Mouse (Mus musculus) midbrain, embryonic 10.5 days (tissue): ENCODE measurements at regions not wholly inside any gene's neighbourhood (a gene's known extent, or its start where the extent isn't known, plus 50 kb on each side); places are given as distances from the start of the nearest gene placed in this dataset.

Experiments used
- DNase-seq: peaks from one replicate; pipeline ENCODE4 v3.0.0-alpha.2; 2017; ENCODE audit warnings: low spot score
- H3K27ac ChIP-seq: fragments of 300-500 bp; sonication (generic); replicated peaks from 2 replicates; pipeline ENCODE4 v1.5.1; 2016; ENCODE audit warnings: mild to moderate bottlenecking
- H3K27me3 ChIP-seq: fragments of 300-500 bp; sonication (generic); 2 replicates; pipeline ENCODE4 v1.6.1; 2016; ENCODE audit warnings: low read depth, mild to moderate bottlenecking; ENCODE audit not compliant: poor library complexity, severe bottlenecking
- H3K36me3 ChIP-seq: fragments of 300-500 bp; sonication (generic); 2 replicates; pipeline ENCODE4 v1.6.1; 2016; ENCODE audit warnings: mild to moderate bottlenecking, moderate library complexity
- H3K4me1 ChIP-seq: fragments of 300-500 bp; sonication (generic); 2 replicates; pipeline ENCODE4 v1.6.1; 2016
- H3K4me3 ChIP-seq: fragments of 300-500 bp; sonication (generic); 2 replicates; pipeline ENCODE4 v1.5.1; 2016; ENCODE audit warnings: mild to moderate bottlenecking, moderate library complexity
- H3K9me3 ChIP-seq: fragments of 300-500 bp; sonication (generic); replicated peaks from 2 replicates; pipeline ENCODE4 v1.6.1; 2016; ENCODE audit warnings: mild to moderate bottlenecking
- WGBS: fragments of 180-500 bp; shearing (Covaris S2); methylation state at CpG from one replicate; pipeline ENCODE4 v1.1.7; 2016; 5-methylcytosine and 5-hydroxymethylcytosine counted together

- Histone ChIP-seq H3K27me3 (no peaks in the 10 kb centered on the region), H3K36me3 (no peaks in the 10 kb centered on the region), H3K4me1 (no peaks in the 10 kb centered on the region), H3K4me3 (no peak overlapping the region), H3K27ac (no peak overlapping the region), H3K9me3 (no peaks in the 10 kb centered on the region)
- no peak for DNase-seq
These were observed 215.4 kb upstream of the Runx1 start for GRCm38 (mm10) chr16:93041399-93041798.

- no peaks in the 10 kb centered on the region for H3K9me3 ChIP-seq
- DNase-seq: no peak
- no peaks in the 10 kb centered on the region for H3K27me3 ChIP-seq
- H3K36me3 ChIP-seq: no peaks in the 10 kb centered on the region
- WGBS: 91% methylated on average over 9 of the region's 9 CpGs
- H3K4me3 ChIP-seq: no peak overlapping the region
- no peak overlapping the region for H3K27ac ChIP-seq
- no peaks in the 10 kb centered on the region for H3K4me1 ChIP-seq
These were observed 209.7 kb upstream of the Runx1 start for GRCm38 (mm10) chr16:93035626-93036025.

GRCm38 (mm10) chr16:93033943-93034342 is 208.0 kb upstream of the Runx1 start:
- H3K4me1 ChIP-seq: no peaks in the 10 kb centered on the region
- DNase-seq: no peak
- no peak overlapping the region for H3K27ac ChIP-seq
- H3K4me3 ChIP-seq: no peak overlapping the region
- WGBS: 84% methylated on average over 3 of the region's 3 CpGs
- no peaks in the 10 kb centered on the region for H3K36me3 ChIP-seq
- H3K9me3 ChIP-seq: no peaks in the 10 kb centered on the region
- no peaks in the 10 kb centered on the region for H3K27me3 ChIP-seq

- H3K27ac ChIP-seq: no peak overlapping the region
These were observed 205.7 kb upstream of the Runx1 start for GRCm38 (mm10) chr16:93031624-93032023.

GRCm38 (mm10) chr16:93028640-93029039 is 202.7 kb upstream of the Runx1 start:
- H3K9me3 ChIP-seq: no peaks in the 10 kb centered on the region
- no peaks in the 10 kb centered on the region for H3K36me3 ChIP-seq
- H3K4me3 ChIP-seq: no peak overlapping the region
- 89% methylated on average over 7 of the region's 7 CpGs for WGBS
- no peak overlapping the region for H3K27ac ChIP-seq
- no peak for DNase-seq
- H3K27me3 ChIP-seq: no peaks in the 10 kb centered on the region
- no peaks in the 10 kb centered on the region for H3K4me1 ChIP-seq

More at GRCm38 (mm10) chr16:93031624-93032023, 205.7 kb upstream of the Runx1 start:
- no peak for DNase-seq
- H3K4me1 ChIP-seq: no peaks in the 10 kb centered on the region
- 89% methylated on average over 5 of the region's 5 CpGs for WGBS
- H3K4me3 ChIP-seq: no peak overlapping the region
- H3K9me3 ChIP-seq: no peaks in the 10 kb centered on the region
- H3K36me3 ChIP-seq: no peaks in the 10 kb centered on the region
- H3K27me3 ChIP-seq: no peaks in the 10 kb centered on the region

GRCm38 (mm10) chr16:93028016-93028415 is 202.1 kb upstream of the Runx1 start:
- no peaks in the 10 kb centered on the region for H3K9me3 ChIP-seq
- 87% methylated on average over 7 of the region's 7 CpGs for WGBS
- H3K27ac ChIP-seq: no peak overlapping the region
- H3K27me3 ChIP-seq: no peaks in the 10 kb centered on the region
- no peak overlapping the region for H3K4me3 ChIP-seq
- no peaks in the 10 kb centered on the region for H3K4me1 ChIP-seq
- DNase-seq: no peak
- H3K36me3 ChIP-seq: no peaks in the 10 kb centered on the region

- Histone ChIP-seq H3K27me3 (no peaks in the 10 kb centered on the region), H3K36me3 (no peaks in the 10 kb centered on the region), H3K27ac (no peak overlapping the region), H3K4me3 (no peak overlapping the region), H3K4me1 (no peaks in the 10 kb centered on the region), H3K9me3 (no peaks in the 10 kb centered on the region)
- WGBS: 65% methylated on average over 11 of the region's 11 CpGs
- no peak for DNase-seq
These were observed 200.2 kb upstream of the Runx1 start for GRCm38 (mm10) chr16:93026094-93026648.

- no peak for DNase-seq
- peaks cover 5% of the 10 kb centered on the region for H3K27me3 ChIP-seq
These were observed 194.0 kb upstream of the Runx1 start for GRCm38 (mm10) chr16:93019800-93020555.

GRCm38 (mm10) chr16:93018766-93019165 is 192.8 kb upstream of the Runx1 start:
- no peaks in the 10 kb centered on the region for H3K36me3 ChIP-seq
- WGBS: 66% methylated on average over 5 of the region's 5 CpGs
- H3K9me3 ChIP-seq: no peaks in the 10 kb centered on the region
- no peak for DNase-seq
- H3K4me3 ChIP-seq: no peak overlapping the region
- peaks cover 5% of the 10 kb centered on the region for H3K27me3 ChIP-seq
- no peak overlapping the region for H3K27ac ChIP-seq
- H3K4me1 ChIP-seq: no peaks in the 10 kb centered on the region; the same call in 1 of the 2 replicates

More at GRCm38 (mm10) chr16:93019800-93020555, 194.0 kb upstream of the Runx1 start:
- Histone ChIP-seq H3K4me3 (no peak overlapping the region), H3K4me1 (no peaks in the 10 kb centered on the region; the same call in 1 of the 2 replicates), H3K36me3 (no peaks in the 10 kb centered on the region), H3K27ac (no peak overlapping the region), H3K9me3 (no peaks in the 10 kb centered on the region)
- WGBS: 72% methylated on average over 7 of the region's 7 CpGs

GRCm38 (mm10) chr16:93017025-93017424 is 191.1 kb upstream of the Runx1 start:
- 94% methylated on average over 9 of the region's 9 CpGs for WGBS
- H3K27me3 ChIP-seq: peaks cover 5% of the 10 kb centered on the region

GRCm38 (mm10) chr16:93015636-93016035 is 189.7 kb upstream of the Runx1 start:
- 58% methylated on average over 6 of the region's 6 CpGs for WGBS
- no peak for DNase-seq
- Histone ChIP-seq H3K27ac (no peak overlapping the region), H3K4me1 (no peaks in the 10 kb centered on the region; the same call in 1 of the 2 replicates), H3K27me3 (peaks cover 5% of the 10 kb centered on the region), H3K36me3 (no peaks in the 10 kb centered on the region), H3K4me3 (no peak overlapping the region), H3K9me3 (0 out of 2 replicates have a peak, but pooled peaks cover 2% of the 10 kb centered on the region)

More at GRCm38 (mm10) chr16:93017025-93017424, 191.1 kb upstream of the Runx1 start:
- H3K4me1 ChIP-seq: no peaks in the 10 kb centered on the region; the same call in 1 of the 2 replicates
- DNase-seq: no peak
- H3K27ac ChIP-seq: no peak overlapping the region
- H3K9me3 ChIP-seq: no peaks in the 10 kb centered on the region
- H3K36me3 ChIP-seq: no peaks in the 10 kb centered on the region
- H3K4me3 ChIP-seq: no peak overlapping the region

GRCm38 (mm10) chr16:93014991-93015390 is 189.0 kb upstream of the Runx1 start:
- Histone ChIP-seq H3K4me3 (no peak overlapping the region), H3K27ac (no peak overlapping the region), H3K9me3 (0 out of 2 replicates have a peak, but pooled peaks cover 4% of the 10 kb centered on the region), H3K36me3 (no peaks in the 10 kb centered on the region), H3K27me3 (peaks cover 5% of the 10 kb centered on the region), H3K4me1 (no peaks in the 10 kb centered on the region; the same call in 1 of the 2 replicates)
- DNase-seq: no peak
- WGBS: 89% methylated on average over 9 of the region's 9 CpGs

- H3K9me3 ChIP-seq: 0 out of 2 replicates have a peak, but pooled peaks cover 4% of the 10 kb centered on the region
- H3K27me3 ChIP-seq: peaks cover 2% of the 10 kb centered on the region; the same call in 1 of the 2 replicates
- H3K36me3 ChIP-seq: no peaks in the 10 kb centered on the region
- 58% methylated on average over 8 of the region's 8 CpGs for WGBS
- H3K4me1 ChIP-seq: no peaks in the 10 kb centered on the region; the same call in 1 of the 2 replicates
- no peak overlapping the region for H3K4me3 ChIP-seq
- no peak for DNase-seq
- no peak overlapping the region for H3K27ac ChIP-seq
These were observed 187.9 kb upstream of the Runx1 start for GRCm38 (mm10) chr16:93013881-93014280.
